Mouse (Mus musculus) spleen, adult 2 months (tissue): ENCODE measurements around the gene Zdhhc18. TPM values are rescaled to one million over a fixed set of nuclear protein-coding genes. Genes with fewer than 3 reads are reported as not detected.
"Not testable (repeated sequence)": the region's sequence is repeated elsewhere in the genome, so short reads cannot be mapped to it uniquely, and the experiment has no call there.

ENCODE experiments used
- DNase-seq, 2 experiments: peaks; one replicate each; pipeline versions ENCODE4 v3.0.0 to v3.0.0-alpha.2; 2012 to 2021; ENCODE audit warnings: low spot score in 2 of 2, low read depth in 1 of 2
- H3K27ac ChIP-seq: fragments of 200-500 bp; 2 replicates; pipeline ENCODE4 v1.5.1; 2012; ENCODE audit warnings: low read length, inconsistent platforms; ENCODE audit not compliant: insufficient read depth
- H3K27me3 ChIP-seq: fragments of 200-500 bp; 2 replicates; pipeline ENCODE4 v1.6.1; 2012; ENCODE audit warnings: mild to moderate bottlenecking, moderate library complexity, low read length, inconsistent platforms; ENCODE audit not compliant: control insufficient read depth, insufficient read depth
- H3K36me3 ChIP-seq: fragments of 200-500 bp; 2 replicates; pipeline ENCODE4 v1.6.1; 2012; ENCODE audit warnings: mild to moderate bottlenecking, low read length, inconsistent platforms; ENCODE audit not compliant: control insufficient read depth, insufficient read depth
- H3K4me1 ChIP-seq: fragments of 200-500 bp; 2 replicates; pipeline ENCODE4 v1.6.1; 2011; ENCODE audit warnings: inconsistent platforms; ENCODE audit not compliant: control insufficient read depth, insufficient read depth, insufficient read length
- H3K4me3 ChIP-seq: fragments of 200-500 bp; 2 replicates; pipeline ENCODE4 v1.5.1; 2011; ENCODE audit warnings: mild to moderate bottlenecking, inconsistent platforms; ENCODE audit not compliant: insufficient read depth, insufficient read length; ENCODE audit errors: extremely low read depth
- CTCF ChIP-seq: fragments of 200-500 bp; IDR thresholded peaks from 2 replicates; pipeline ENCODE4 v1.5.1; 2011; ENCODE audit warnings: mild to moderate bottlenecking, inconsistent platforms; ENCODE audit not compliant: insufficient read depth, insufficient read length, insufficient replicate concordance; ENCODE audit errors: extremely low read depth
- POLR2A ChIP-seq: fragments of 200-500 bp; IDR thresholded peaks from 2 replicates; pipeline ENCODE4 v1.6.1; 2011; ENCODE audit warnings: low read depth, low read length, inconsistent platforms
- WGBS: fragments of 180-500 bp; shearing (Covaris S2); methylation state at CpG from one replicate; pipeline ENCODE4 v1.1.7; 2018; 5-methylcytosine and 5-hydroxymethylcytosine counted together
- polyA plus RNA-seq: library from polyadenylated mRNA; depleted of rRNA; stranded (reverse); fragments of >200 nt; gene quantifications from 2 replicates; pipeline ENCODE4 v1.2.3, GENCODE M21; 2012

The Zdhhc18 gene
- polyA plus RNA-seq, 1 experiment = 134 TPM

DNA sequence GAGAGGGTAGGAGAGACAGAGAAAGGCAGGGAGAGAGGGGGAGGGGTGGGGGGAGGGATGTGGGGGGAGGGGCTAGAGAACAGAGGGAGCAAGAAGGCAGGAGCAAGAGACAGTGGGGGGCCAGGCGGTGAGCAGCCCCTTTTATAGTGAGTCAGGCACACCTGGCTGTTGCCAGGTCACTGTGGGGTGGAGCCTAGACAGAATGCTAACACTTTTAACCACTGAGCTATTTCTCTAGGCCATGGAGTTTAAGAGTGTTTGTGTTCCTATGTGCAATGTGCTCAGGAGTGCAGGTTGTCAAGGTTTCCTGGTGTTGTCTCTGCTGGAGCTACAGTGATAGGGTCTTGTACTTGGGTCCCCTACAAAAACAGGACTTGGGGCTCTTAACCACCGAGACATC, 8.8 kb upstream of the Zdhhc18 start:
- TF ChIP-seq CTCF (no peak), POLR2A (no peak)
- no peaks in the 10 kb centered on the region; the same call in 1 of the 2 replicates for H3K36me3 ChIP-seq
- H3K4me1 ChIP-seq = peaks cover 25% of the 10 kb centered on the region; the same call in 1 of the 2 replicates
- no peaks in the 10 kb centered on the region for H3K27me3 ChIP-seq
- DNase-seq = no peak
- H3K27ac ChIP-seq = peak overlapping the region; percentile 96
- 34% methylated on average over 2 of the region's 2 CpGs for WGBS
- H3K4me3 ChIP-seq = no peak overlapping the region

DNA sequence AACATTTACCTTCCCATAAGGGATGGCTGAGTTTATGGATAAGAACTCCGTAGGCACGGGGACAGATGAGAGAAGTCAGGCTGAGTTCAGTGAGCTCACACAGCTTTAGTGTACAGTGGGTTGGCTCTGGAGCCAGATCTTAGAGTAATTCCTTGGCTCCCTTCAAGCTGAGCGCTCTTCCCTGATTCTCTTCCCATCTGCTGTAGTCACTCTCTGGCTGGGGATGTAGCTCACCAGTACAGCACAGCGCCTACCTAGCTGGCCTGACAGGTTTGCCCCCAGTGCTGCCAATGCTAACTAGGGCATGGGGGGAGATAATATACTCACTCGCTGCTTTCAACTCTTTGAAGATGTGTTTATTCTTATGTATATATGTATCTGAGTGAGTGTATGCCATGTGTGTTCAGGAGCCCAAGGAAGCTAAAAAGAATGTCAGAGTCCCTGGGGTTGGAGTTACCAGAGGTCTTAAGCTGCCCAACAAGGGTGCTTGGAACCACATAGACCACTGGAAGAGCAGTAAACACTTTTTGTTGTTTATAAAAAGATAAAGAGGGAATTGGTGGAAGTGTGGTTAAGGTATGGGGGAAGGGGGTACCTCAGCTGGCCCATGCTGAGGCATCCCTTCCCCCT, 8.0 kb upstream of the Zdhhc18 start:
- 89% methylated on average over 5 of the region's 5 CpGs for WGBS
- H3K4me1 ChIP-seq = peaks cover 25% of the 10 kb centered on the region; the same call in 1 of the 2 replicates
- TF ChIP-seq POLR2A = no peak
- no peak for TF ChIP-seq CTCF

DNA sequence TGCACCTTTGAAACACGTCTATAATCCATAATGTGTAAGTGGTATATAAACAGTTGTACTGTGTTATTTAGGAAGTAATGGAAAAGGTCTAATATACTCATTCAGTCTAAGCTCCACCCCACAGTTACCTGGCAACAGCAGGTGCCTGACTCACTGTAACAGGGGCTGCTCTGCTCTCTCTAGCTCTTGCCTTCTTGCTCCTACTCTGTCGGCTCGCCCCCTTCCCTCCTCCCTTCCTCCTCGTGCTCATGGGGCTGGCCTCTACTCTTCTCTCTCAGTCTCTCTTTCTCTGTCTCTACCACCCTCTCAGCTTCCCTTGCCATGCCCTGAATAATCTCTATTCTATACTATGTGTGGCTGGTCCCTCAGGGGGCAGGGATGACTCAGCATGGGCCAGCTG, 7.0 kb upstream of the Zdhhc18 start:
- no peak overlapping the region for H3K4me3 ChIP-seq
- H3K27me3 ChIP-seq = no peaks in the 10 kb centered on the region
- DNase-seq = no peak
- H3K36me3 ChIP-seq = no peaks in the 10 kb centered on the region
- H3K27ac ChIP-seq = peak overlapping the region; percentile 47; the same call in 1 of the 2 replicates
- TF ChIP-seq CTCF (no peak), POLR2A (no peak)
- H3K4me1 ChIP-seq = peaks cover 22% of the 10 kb centered on the region; the same call in 1 of the 2 replicates
- WGBS = 34% methylated on average over 4 of the region's 4 CpGs

More for the DNA sequence above, 8.0 kb upstream of the Zdhhc18 start:
- Histone ChIP-seq H3K27me3 (no peaks in the 10 kb centered on the region), H3K36me3 (no peaks in the 10 kb centered on the region), H3K27ac (peak overlapping the region; percentile 49), H3K4me3 (no peak overlapping the region)
- DNase-seq = no peak

DNA sequence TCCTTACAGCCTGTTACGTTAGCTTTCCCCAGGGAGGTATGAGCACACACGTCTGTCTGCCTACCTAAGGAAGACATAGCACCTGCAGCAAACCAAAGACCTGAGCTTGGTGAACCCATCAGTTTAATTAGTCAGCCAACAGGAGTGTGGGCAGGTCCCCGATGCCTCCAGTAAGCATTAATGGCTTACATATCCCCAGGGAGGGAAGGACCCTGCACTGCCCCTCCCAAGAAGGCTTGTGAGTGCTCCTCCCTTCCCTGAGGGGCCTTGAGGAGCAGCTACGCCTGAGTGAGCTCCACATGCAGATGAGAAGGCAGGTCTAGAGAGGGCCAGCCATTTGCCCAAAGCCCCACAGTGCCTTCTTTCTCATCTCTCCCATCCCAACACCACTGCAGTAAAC, 6.3 kb upstream of the Zdhhc18 start:
- Histone ChIP-seq H3K4me1 (peaks cover 22% of the 10 kb centered on the region; the same call in 1 of the 2 replicates), H3K27ac (peak overlapping the region; percentile 73), H3K4me3 (no peak overlapping the region), H3K36me3 (no peaks in the 10 kb centered on the region), H3K27me3 (no peaks in the 10 kb centered on the region)
- WGBS = 43% methylated on average over 4 of the region's 4 CpGs
- TF ChIP-seq POLR2A = no peak
- TF ChIP-seq CTCF = no peak
- no peak for DNase-seq

DNA sequence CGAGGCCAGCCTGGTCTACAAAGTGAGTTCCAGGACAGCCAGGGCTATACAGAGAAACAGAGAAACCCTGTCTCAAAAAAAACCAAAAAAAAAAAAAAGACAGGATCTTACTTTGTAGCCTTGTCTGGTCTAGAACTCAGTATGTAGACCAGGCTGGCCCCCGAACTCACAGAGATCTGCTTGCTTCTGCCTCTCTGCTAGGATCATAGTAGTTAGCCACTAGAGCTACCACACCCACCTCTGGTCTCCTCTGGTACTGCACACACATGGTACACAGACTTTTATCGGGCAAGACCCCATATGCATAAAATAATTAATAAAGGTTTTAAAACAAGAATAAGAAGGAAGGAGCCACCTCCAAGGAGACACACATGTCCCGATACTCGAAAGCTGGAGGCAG, 4.1 kb upstream of the Zdhhc18 start:
- WGBS = 91% methylated on average over 5 of the region's 5 CpGs
- H3K4me1 ChIP-seq = peaks cover 18% of the 10 kb centered on the region; the same call in 1 of the 2 replicates

DNA sequence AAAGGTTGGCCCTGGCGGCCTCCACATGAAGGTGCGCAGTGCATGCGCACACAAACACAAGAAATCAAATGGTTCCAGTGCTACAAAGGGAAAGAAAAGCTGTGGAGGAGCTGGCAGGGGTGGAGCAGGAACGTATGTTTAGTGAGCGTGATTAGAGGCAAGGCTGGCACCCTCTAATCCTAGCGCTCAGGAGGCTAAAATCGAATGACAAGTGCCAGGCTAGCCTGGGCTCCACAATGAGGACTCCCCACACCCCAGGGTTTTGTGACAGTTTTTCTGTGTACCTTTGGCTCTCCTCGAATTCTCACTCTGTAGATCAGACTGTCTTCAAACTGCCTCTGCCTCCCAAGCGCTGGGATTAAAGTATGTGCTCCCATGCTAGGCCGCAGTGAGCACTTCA, 2.8 kb upstream of the Zdhhc18 start:
- 88% methylated on average over 10 of the region's 10 CpGs for WGBS
- TF ChIP-seq POLR2A = no peak
- TF ChIP-seq CTCF = no peak

More for the DNA sequence above, 4.1 kb upstream of the Zdhhc18 start:
- H3K27me3 ChIP-seq, H3K4me3 ChIP-seq, DNase-seq, H3K36me3 ChIP-seq, H3K27ac ChIP-seq: not testable (repeated sequence)

DNA sequence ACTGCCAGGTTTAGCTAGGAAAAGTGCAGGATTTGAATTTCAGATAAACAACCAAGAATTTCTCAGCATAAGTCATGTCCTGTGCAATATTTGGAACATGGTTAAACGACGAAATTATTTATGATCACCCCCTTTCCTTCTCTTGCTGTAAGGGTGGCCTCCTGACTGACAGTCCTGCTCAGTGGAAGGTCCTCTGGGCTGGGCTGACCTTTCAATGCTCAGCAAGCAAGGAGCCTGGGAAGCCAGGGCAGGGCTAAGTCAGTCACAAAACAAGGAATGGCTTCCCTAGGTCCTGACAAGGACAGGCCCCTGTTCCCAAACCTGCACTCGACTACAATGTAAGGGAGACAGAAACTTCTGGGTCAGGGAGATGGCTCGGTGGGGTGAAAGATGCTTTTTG, 2.0 kb upstream of the Zdhhc18 start:
- H3K27ac ChIP-seq = no peak overlapping the region
- 68% methylated on average over 4 of the region's 4 CpGs for WGBS
- no peaks in the 10 kb centered on the region for H3K27me3 ChIP-seq
- H3K4me1 ChIP-seq = peaks cover 5% of the 10 kb centered on the region; the same call in 1 of the 2 replicates
- no peak for DNase-seq
- no peaks in the 10 kb centered on the region for H3K36me3 ChIP-seq
- TF ChIP-seq CTCF = no peak
- no peak overlapping the region for H3K4me3 ChIP-seq

More for the DNA sequence above, 2.8 kb upstream of the Zdhhc18 start:
- no peaks in the 10 kb centered on the region for H3K27me3 ChIP-seq
- H3K27ac ChIP-seq = no peak overlapping the region
- no peak overlapping the region for H3K4me3 ChIP-seq
- H3K4me1 ChIP-seq = peaks cover 10% of the 10 kb centered on the region; the same call in 1 of the 2 replicates
- DNase-seq = no peak
- H3K36me3 ChIP-seq = no peaks in the 10 kb centered on the region
